Mouse (Mus musculus) cerebellum, adult 2 months (tissue): ENCODE measurements around the gene St6galnac5. TPM values are rescaled to one million over a fixed set of nuclear protein-coding genes. Genes with fewer than 3 reads are reported as not detected.
A peak's percentile ranks its signal among the peaks of the same experiment; 100 is the strongest.

Experiments used
- DNase-seq, 2 experiments: peaks; one replicate each; pipeline ENCODE4 v3.0.0; 2021
- H3K27ac ChIP-seq: fragments of 200-500 bp; 2 replicates; pipeline ENCODE4 v1.5.1; 2012; ENCODE audit warnings: low read length, control low read depth, inconsistent platforms; ENCODE audit not compliant: insufficient read depth
- H3K27me3 ChIP-seq: fragments of 200-500 bp; 2 replicates; pipeline ENCODE4 v1.6.1; 2012; ENCODE audit warnings: inconsistent platforms, mild to moderate bottlenecking, low read length, moderate library complexity; ENCODE audit not compliant: control insufficient read depth, insufficient read depth
- H3K4me1 ChIP-seq: fragments of 200-500 bp; 2 replicates; pipeline ENCODE4 v1.6.1; 2011; ENCODE audit warnings: low read length; ENCODE audit not compliant: control insufficient read depth, insufficient read depth
- H3K4me3 ChIP-seq: fragments of 200-500 bp; replicated peaks from 2 replicates; pipeline ENCODE3; 2011; ENCODE audit warnings: mild to moderate bottlenecking, low read depth, low read length, control low read depth; ENCODE audit not compliant: insufficient read depth
- CTCF ChIP-seq: fragments of 200-500 bp; IDR thresholded peaks from 2 replicates; pipeline ENCODE4 v1.5.1; 2011; ENCODE audit warnings: low read depth, mild to moderate bottlenecking, control low read depth, low read length, moderate library complexity, borderline replicate concordance; ENCODE audit not compliant: insufficient read depth
- POLR2A ChIP-seq: fragments of 200-500 bp; IDR thresholded peaks from 2 replicates; pipeline ENCODE4 v1.6.1; 2011; ENCODE audit warnings: low read length, control low read depth, borderline replicate concordance; ENCODE audit not compliant: insufficient read depth
- WGBS: fragments of 180-500 bp; shearing (Covaris S2); methylation state at CpG from one replicate; pipeline ENCODE4 v1.1.7; 2018; 5-methylcytosine and 5-hydroxymethylcytosine counted together
- polyA plus RNA-seq: library from polyadenylated mRNA; depleted of rRNA; stranded (reverse); fragments of >200 nt; gene quantifications from 2 replicates; pipeline ENCODE4 v1.2.3, GENCODE M21; 2012; rRNA removed

The St6galnac5 gene
- 3.9 and 4.5 TPM in 2 replicates for polyA plus RNA-seq

DNA sequence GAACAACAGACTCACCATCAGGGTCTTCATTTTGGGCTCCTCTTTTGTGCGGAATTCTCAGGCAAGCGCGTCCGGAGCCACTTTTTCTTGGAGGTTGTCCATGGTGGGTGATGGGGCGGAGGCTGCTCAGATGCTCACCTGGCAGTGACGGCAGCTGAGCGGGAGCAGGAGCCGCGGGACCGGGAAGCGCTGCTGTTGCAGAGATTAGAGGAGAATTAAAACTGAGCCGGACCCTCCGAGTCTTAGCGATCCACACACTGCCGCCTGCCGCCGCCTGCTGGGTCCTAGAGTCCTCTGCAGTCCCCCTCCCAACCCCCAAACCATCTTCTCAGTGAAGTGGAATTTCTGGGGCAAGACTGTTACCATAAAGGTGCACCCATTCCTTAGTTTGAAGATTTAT, at the start of gene St6galnac5:
St6galnac5 (minus strand) TSS at position 259 of the 400 bp plus-strand sequence.
- TF ChIP-seq CTCF = no peak
- no peak for TF ChIP-seq POLR2A
- DNase-seq = peak; percentile 23 to 29
- Histone ChIP-seq H3K4me1 (no peaks in the 10 kb centered on the region), H3K27me3 (no peaks in the 10 kb centered on the region), H3K4me3 (peak within 1 kb of the TSS; percentile 65), H3K27ac (no peak within 1 kb of the TSS)
- 3% methylated on average over 17 of the region's 17 CpGs for WGBS

DNA sequence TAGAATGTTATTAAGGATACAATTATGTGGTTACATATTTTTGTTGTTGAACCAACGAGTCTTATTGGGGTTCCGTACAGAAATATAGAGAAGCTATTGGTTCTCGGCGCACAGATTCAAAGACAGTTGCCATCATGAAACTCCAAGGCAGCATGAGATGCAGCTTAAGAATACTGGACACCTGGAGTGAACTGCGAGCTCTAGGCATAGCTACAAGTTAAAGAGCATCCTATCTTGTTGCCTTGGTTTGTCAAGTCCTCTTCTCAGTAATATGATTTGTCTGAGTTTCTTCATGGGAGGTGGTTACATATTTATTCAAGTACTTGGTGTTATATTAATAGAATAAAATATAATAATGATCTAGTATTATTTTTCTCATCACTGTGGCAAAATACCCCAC, 48.7 kb upstream of the St6galnac5 start:
- WGBS = 95% methylated on average over 5 of the region's 5 CpGs
- Histone ChIP-seq H3K4me3 (no peak overlapping the region), H3K27me3 (no peaks in the 10 kb centered on the region), H3K27ac (no peak overlapping the region), H3K4me1 (no peaks in the 10 kb centered on the region)
- TF ChIP-seq POLR2A = no peak
- no peak for DNase-seq

DNA sequence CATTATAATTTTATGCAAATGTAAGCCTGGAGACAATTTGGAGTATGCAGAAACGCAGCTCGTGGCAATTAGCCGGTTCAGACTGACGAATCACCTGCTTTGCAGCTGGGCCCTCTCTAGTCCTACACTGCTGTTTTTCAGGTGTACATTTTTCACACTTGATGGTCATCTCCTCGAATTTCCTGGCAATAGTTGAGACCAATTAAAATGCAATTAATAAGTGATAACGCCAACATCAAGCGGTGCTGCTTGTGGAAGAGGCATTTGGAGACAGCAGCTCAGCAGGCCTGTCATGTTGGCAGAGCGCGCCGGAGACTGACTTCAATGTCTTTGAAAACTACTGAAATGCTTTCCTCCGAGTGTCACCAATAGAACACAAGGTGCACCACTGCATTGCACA, 42.0 kb upstream of the St6galnac5 start:
- no peak for DNase-seq
- Histone ChIP-seq H3K4me1 (no peaks in the 10 kb centered on the region), H3K4me3 (no peak overlapping the region), H3K27me3 (no peaks in the 10 kb centered on the region), H3K27ac (no peak overlapping the region)
- TF ChIP-seq POLR2A = no peak
- no peak for TF ChIP-seq CTCF
- WGBS = 47% methylated on average over 11 of the region's 11 CpGs

DNA sequence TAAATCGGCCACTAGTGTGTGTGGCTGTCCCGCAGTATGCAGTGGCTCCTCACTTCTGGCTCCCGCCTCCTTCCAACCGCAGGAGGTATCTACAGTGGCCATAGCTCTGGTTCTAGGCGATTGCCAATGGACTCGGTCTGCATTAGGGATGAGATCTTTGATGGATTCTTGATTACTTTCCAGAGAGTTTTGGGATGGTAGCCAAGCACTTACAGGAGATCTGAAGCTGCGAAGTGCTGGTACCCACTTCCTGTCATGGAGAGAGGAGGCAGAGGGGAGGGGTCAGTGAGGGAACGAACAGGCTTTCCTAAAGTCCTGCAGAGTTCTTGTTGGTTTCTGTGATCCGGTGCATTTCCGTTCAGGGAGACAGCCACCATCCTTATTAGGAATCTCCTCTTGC, 36.0 kb upstream of the St6galnac5 start:
- DNase-seq = no peak
- Histone ChIP-seq H3K27me3 (no peaks in the 10 kb centered on the region), H3K4me3 (no peak overlapping the region), H3K4me1 (no peaks in the 10 kb centered on the region), H3K27ac (no peak overlapping the region)
- WGBS = 9% methylated on average over 10 of the region's 10 CpGs
- TF ChIP-seq CTCF (no peak), POLR2A (no peak)

DNA sequence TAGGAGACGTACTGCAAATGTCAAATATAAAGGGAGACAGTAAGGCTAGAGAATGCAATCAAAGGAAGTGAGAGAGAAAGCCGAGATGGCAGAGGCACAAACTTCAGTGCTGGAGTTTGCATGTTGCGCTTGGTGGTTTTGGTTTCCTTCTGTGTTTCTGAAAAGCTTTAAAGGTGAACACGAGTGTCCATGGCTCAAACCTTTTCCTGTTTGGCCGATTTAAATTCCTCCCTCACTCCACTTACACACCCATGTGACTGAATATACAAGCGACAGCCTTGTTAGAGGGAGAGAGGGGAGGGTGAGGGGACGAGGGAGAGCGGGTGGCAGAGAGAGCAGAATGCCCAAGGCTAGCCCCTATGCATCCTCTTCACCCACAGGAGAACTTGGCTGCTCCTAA, 34.3 kb upstream of the St6galnac5 start:
- Histone ChIP-seq H3K4me3 (no peak overlapping the region), H3K27ac (no peak overlapping the region), H3K4me1 (no peaks in the 10 kb centered on the region), H3K27me3 (no peaks in the 10 kb centered on the region)
- TF ChIP-seq POLR2A = no peak
- no peak for TF ChIP-seq CTCF
- DNase-seq = no peak
- 82% methylated on average over 8 of the region's 8 CpGs for WGBS

DNA sequence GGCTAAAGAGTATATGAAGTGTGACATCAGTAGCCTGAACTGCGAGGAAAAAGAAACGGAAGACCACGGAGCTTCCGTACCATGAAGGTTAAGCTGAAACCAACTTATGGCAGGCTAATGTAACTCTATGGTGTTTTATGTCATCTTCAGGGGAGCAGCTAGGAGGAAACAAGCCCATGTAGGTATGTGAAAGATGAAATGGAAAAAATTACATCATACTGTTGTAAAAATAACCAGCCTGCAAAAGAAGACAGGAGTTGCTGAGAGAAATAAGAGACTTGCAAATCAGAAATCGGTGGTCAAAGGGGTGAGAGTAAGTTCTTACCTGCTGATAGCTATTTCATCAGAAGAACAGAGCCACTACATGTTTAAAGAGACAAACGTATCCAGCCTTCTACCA, 24.8 kb upstream of the St6galnac5 start:
- no peak overlapping the region for H3K27ac ChIP-seq
- H3K4me3 ChIP-seq = no peak overlapping the region
- no peaks in the 10 kb centered on the region for H3K4me1 ChIP-seq
- WGBS = 92% methylated on average over 6 of the region's 6 CpGs
- DNase-seq = no peak
- TF ChIP-seq CTCF = no peak
- TF ChIP-seq POLR2A = no peak
- H3K27me3 ChIP-seq = no peaks in the 10 kb centered on the region

DNA sequence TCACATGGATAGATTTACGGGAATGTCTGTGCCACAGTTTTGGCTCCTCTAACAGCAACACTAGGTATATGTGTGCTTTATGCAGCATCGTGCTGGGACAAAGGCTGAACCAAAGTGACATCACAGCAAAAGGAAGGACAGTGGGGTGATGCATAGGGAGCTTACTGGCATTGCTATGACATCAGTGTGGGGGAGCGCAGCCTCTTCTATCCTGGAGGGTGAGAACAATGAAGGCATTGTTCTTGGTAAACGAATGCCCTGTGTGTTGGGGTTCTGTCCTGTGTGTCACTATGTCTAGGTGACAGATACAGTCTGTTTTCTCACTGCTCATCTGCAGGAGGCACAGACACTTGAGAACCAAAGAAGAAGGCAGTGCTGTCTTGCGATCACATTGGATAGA, 16.9 kb upstream of the St6galnac5 start:
- no peak for DNase-seq
- no peak for TF ChIP-seq POLR2A
- TF ChIP-seq CTCF = no peak
- WGBS = 42% methylated on average over 5 of the region's 5 CpGs
- Histone ChIP-seq H3K4me1 (no peaks in the 10 kb centered on the region), H3K27ac (no peak overlapping the region), H3K27me3 (no peaks in the 10 kb centered on the region), H3K4me3 (no peak overlapping the region)

DNA sequence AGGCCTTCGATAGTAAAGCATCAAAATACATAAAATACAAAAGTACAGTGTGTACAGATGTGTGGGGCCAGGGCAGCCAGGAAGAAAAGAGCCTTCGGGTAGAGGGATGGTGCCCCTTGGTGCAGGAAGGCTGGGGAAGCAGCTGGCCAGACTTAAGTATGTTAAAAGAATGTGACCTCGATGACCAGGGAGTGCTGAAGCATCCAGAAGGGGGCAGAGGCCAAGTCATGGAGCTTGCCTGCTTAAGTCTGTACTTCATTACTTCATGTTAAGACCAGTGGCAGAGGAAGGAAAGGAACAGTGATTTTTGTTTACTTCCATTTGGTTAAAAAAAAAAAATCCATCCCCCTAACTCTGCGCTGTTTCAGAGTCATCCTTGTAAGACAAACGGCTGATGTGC, 16.1 kb upstream of the St6galnac5 start:
- Histone ChIP-seq H3K27ac (no peak overlapping the region), H3K4me1 (no peaks in the 10 kb centered on the region), H3K4me3 (no peak overlapping the region), H3K27me3 (no peaks in the 10 kb centered on the region)
- DNase-seq = no peak
- no peak for TF ChIP-seq CTCF
- no peak for TF ChIP-seq POLR2A
- WGBS = 71% methylated on average over 5 of the region's 5 CpGs

DNA sequence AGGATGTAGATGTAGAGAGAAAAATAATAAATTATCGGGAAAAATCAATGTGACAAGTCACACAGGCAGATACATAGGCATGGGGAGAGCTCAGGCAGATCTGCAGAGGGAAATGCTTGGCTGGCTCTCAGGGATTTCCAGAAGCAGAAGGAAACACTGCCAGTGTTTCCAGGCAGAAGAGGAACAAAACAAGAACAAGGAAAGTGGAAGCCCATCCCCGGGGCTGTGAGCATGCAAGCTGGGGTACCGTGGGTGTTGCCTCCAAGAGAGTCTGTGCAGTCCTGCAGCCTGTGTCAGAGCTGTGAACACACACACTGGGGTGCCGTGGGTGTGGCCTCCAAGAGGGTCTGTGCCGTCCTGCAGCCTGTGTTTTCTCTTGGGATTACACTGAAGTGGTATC, 11.6 kb upstream of the St6galnac5 start:
- WGBS = 50% methylated on average over 5 of the region's 5 CpGs
- no peaks in the 10 kb centered on the region for H3K4me1 ChIP-seq
- TF ChIP-seq POLR2A = no peak
- TF ChIP-seq CTCF = no peak
- DNase-seq = no peak
- H3K27me3 ChIP-seq = no peaks in the 10 kb centered on the region
- H3K4me3 ChIP-seq = no peak overlapping the region
- H3K27ac ChIP-seq = no peak overlapping the region
